Mouse (Mus musculus) brain, adult 2 months (tissue): ENCODE results near the gene Hist1h3f.
"Not testable (repeated sequence)": the region's sequence is repeated elsewhere in the genome, so short reads cannot be mapped to it uniquely, and the experiment has no call there.

Source experiments
- DNase-seq: peaks from one replicate; pipeline ENCODE4 v3.0.0; 2011; ENCODE audit warnings: low read depth, low spot score

Hist1h3f gene

DNA sequence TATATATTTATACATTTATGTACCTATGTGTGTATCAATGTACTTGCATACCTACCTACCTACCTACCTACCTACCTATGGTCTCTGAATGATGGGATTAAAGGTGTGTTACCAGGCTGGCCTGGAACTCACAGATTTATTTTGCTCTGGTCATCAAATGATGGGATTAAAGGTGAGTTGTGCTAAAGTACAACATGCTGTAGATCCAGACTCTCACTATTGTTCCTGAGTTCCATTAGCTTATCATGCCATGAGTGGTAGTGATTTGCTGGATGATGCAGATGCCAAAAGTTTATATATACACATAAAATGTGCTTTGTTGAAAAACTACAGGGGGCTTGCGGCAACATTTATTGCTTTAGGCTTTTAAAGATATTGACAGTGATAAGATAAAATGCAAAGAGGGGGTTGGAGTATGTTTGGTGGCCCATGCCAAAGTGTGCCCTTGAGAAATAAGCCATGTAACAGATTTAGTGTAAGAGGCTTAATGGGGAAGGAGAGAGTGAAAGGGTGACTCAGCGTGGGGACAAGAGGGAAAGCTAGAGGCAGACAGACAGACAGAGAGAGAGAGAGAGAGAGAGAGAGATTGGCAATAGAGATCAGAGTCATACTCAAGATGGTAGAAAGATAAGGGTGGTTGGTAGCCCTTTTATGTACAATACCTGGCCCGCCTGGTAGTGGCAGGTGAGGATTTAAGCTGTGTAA is 6.7 kb upstream of the Hist1h3f start:
- DNase-seq: no peak

DNA sequence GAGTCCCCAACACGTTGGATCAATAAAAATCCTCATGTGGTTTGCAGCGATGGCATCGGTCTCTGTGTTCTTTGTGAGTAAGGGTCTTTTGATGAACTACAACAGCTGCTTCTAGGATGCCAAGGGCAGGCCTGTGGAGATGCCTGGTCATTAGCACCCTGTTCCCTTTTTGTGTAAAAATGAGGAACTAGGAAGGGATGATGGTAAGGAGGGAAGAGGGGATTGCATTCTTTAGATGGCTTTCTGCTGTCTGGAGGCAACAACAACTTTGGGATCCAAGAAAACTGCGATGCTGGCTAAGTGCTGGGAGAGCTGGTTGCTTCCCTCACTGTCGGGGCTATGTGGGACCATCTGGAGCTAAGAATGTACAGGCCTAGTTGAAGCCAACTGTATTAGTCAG is 5.6 kb upstream of the Hist1h3f start:
- no peak for DNase-seq

DNA sequence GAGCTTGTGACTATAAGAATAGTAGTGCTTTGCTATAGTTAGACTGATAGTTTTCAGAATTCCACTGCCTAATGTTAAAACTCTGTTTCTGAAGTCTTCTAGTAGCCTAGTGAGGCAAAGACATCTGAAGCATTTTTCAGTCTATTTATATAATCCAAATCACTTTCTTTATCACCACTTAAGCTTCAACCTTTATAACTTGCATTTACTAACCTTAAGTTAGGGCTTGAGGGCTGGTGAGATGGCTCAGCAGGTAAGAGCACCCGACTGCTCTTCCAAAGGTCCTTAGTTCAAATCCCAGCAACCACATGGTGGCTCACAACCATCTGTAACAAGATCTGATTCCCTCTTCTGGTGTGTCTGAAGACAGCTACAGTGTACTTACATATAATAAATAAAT is 4.0 kb upstream of the Hist1h3f start:
- DNase-seq: not testable (repeated sequence)

DNA sequence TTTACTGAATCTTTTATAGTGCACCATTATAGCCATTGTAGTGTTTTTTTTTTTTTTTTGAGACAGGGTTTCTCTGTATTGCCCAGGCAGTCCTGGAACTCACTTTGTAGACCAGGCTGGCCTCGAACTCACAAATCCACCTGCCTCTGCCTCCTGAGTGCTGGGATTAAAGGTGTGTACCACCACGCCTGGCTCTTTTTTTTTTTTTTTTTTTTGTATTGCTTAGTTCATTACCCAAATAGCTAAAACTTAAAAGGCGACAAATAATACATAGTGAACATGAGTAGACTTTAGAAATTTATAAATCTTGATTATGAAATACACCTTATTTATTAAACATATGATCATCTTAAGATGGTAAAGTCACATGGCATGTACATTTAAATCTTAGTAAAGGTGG is 2.4 kb upstream of the Hist1h3f start:
- no peak for DNase-seq

DNA sequence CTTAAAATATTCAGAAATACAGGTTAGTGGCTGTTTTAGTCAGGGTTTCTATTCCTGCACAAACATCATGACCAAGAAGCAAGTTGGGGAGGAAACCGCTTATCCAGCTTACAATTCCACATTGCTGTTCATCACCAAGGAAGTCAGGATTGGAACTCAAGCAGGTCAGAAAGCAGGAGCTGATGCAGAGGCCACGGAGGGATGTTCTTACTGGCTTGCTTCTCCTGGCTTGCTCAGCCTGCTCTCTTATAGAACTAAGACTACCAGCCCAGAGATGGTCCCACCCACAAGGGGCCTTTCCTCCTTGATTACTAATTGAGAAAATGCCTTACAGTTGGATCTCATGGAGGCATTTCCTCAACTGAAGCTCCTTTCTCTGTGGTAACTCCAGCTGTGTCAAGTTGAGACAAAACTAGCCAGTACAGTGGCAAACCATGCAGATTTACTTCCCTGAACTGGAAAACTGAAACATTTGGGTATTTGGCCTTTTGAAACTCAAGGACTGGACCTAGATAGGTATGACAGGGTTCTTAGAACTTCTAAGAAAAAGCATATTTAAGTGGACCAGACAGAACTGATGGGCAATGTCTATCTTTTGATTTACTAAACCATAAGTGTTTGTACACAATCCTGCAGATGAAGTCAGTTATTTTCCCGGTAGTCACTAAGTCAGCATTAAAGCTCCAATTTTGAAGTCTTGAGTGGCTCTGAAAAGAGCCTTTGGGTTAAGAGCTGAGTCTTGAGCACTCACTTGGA is 1.4 kb upstream of the Hist1h3f start:
- DNase-seq: not testable (repeated sequence)

DNA sequence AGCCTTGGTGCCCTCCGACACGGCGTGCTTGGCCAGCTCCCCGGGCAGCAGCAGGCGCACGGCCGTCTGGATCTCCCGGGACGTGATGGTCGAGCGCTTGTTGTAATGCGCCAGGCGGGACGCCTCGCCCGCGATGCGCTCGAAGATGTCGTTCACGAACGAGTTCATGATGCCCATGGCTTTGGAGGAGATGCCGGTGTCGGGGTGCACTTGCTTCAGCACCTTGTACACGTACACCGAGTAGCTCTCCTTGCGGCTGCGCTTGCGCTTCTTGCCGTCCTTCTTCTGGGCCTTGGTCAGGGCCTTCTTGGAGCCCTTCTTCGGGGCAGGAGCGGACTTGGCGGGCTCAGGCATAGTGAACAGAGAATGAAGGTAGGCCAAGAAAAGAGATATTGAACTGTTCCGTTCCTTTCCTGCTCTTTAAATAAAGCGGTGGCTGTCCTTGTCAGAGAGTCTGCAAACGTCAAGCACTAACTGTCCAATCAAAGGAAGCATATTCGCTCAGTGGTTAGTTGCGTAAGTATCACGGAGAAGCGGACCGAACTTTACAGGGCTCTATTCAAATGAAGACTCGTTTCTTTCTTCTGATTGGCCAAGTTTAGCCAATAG is 749 bp upstream of the Hist1h3f start, which contains the start of gene Hist1h2bh:
TSS of gene Hist1h2bh (minus strand) at position 394 of the 609 bp plus-strand sequence.
- DNase-seq: peak; percentile 98

DNA sequence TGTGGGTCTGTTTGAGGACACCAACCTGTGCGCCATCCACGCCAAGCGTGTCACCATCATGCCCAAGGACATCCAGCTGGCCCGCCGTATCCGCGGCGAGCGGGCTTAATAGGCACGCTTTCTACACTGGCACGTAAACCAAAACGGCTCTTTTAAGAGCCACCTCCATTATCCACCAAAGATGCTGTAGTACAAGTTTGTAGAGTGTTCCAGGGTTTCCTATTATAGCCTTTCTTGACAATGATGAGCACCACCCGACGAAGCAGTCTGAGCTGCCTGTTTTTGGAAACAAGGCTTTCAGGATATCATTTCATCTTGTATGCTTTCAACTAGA is 902 bp downstream of the Hist1h3f start:
- DNase-seq: not testable (repeated sequence)

DNA sequence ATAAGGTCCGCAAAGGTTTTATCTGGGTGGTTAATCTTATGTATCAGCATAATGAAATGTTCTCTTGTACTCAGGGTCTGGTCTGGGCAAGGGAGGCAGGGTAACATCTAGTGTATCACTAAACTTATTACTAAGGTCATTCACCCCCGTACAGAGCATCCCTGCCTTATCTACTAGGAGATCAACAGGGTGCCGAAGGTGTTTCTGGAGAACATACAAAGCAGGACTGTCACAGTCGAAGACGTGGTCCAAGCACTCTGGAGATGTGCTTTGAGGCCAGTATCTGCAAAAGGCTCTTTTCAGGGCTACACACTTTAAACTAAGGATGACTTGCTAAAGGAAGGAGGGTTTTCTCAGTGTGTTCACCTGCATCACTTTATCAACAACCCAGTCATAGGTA is 2.8 kb downstream of the Hist1h3f start:
- no peak for DNase-seq

DNA sequence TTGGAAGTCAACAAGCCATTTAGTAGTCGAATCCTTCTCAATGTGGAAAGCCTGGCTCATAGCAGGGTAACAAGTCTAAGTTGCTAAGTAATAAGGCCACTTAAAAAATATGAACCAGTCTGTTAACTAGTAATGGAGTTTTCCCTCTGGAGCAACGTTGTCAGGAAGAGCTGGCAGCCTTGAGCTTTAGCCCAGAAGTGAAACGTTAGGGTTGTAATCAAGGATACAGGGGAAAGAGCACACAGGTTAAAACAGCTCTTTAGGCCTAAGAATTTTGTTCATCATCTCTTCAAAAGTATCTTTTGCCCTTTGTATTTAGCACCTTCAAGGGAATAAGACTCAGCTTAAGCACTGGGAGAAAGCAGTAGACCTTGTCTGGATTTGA is 6.9 kb downstream of the Hist1h3f start:
- no peak for DNase-seq

DNA sequence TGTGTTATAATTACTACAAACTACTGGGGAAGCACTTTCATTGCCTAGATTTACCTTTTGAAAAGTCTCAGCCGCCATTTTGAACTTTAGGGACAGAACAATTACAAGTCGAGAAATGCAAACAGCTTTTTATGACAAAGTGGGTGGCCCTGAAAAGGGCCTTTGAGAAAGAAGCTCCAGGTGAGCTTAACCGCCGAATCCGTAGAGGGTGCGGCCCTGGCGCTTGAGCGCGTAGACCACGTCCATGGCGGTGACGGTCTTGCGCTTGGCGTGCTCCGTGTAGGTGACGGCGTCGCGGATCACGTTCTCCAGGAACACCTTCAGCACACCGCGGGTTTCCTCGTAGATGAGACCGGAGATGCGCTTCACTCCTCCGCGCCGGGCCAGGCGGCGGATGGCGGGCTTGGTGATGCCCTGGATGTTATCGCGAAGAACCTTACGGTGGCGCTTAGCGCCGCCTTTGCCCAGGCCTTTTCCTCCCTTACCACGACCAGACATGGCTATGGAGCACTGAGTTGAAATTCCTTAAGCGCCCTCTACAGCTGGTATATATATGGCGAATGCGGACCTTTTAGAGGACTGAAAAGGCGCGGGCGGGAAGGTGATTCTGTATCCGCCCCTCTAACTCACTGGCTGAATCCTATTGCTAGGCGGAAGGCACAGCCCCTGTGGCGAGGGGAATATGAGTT is 7.4 kb downstream of the Hist1h3f start, which contains the start of gene Hist1h4f:
TSS of gene Hist1h4f (minus strand) at position 503 of the 689 bp plus-strand sequence.
- DNase-seq: peak; percentile 98

DNA sequence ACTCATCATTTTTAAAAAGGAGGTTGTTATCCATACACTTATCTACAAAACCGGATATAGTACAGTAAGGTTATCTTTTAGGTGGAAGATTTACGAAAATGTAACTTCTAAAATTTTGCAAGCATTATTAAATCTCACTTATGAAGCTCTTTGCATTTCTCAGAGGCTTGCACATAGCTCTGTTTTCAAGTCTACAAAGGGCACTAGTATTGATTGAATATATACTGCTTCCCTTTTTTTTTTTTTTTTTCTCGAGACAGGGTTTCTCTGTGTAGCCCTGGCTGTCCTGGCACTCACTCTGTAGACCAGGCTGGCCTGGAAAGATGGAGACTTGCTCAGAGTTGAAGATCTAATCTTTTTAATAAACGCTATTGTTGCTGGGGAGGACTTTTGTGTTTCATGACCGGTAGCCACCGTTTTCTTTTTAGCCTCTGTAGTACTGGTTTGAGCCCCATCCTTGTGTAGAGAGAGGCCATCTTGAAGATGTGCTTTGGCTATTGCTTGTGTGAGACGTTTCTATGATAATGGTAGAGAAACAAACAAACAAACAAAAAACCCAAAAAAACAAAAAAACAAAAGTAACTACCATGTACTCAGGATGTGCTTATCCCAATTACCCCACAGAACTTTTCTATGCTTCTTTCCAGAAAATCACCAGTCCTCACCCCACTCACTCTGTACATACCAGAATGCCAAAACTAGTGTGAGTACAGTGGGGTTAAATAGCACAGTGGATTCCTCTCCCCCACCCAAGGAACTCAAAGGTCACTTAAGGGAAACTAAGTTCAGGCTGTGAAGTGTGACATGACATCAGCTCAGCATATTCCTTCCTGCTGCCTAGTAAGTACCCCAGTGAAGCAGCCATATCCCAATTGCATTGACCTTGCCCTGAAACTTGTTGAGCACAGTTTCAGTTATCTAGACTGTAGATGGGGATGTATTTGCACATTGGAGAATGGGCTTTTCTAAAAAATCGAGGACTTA is 8.4 kb downstream of the Hist1h3f start:
- DNase-seq: no peak

DNA sequence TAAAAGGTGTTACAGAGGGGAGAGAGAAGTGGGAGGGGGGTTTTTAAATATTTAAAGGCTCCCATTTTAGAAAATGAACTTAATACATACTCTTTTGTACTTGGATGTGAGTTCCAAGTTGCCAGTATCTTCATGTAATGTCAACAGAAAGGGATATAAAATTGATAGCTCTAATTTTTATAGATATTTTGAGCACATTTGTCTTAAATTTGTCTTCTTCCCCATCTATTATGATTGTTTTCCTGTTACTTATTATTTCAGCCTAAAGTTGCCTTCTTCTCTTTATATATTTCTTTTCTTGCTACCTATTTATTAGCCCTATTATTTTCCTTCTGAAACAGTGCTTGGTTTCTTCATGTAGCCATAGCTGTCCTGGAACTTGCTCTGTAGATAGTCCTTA is 9.1 kb downstream of the Hist1h3f start, which contains the start of gene Hist1h1d:
TSS of gene Hist1h1d (plus strand) at position 301 of the 400 bp plus-strand sequence.
- no peak for DNase-seq

DNA sequence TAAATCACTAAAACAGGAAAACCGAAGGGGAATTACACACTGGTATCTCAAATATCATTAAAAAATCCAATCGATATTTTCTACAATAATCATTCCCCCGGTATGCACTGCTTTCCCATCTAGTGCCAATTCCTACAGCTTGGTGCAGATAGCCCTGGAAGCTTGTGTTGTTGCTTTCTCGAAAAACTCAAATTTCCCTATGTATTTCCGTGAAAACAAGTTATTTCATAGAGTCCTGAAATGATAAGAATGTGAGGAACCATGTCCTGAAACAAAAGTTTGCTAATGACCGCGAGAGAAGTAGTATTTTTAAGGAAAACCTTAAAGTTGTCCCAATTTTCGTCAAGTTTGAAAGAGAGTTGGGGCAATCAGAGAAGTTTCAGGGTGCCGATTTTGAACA is 10.5 kb downstream of the Hist1h3f start:
- no peak for DNase-seq

DNA sequence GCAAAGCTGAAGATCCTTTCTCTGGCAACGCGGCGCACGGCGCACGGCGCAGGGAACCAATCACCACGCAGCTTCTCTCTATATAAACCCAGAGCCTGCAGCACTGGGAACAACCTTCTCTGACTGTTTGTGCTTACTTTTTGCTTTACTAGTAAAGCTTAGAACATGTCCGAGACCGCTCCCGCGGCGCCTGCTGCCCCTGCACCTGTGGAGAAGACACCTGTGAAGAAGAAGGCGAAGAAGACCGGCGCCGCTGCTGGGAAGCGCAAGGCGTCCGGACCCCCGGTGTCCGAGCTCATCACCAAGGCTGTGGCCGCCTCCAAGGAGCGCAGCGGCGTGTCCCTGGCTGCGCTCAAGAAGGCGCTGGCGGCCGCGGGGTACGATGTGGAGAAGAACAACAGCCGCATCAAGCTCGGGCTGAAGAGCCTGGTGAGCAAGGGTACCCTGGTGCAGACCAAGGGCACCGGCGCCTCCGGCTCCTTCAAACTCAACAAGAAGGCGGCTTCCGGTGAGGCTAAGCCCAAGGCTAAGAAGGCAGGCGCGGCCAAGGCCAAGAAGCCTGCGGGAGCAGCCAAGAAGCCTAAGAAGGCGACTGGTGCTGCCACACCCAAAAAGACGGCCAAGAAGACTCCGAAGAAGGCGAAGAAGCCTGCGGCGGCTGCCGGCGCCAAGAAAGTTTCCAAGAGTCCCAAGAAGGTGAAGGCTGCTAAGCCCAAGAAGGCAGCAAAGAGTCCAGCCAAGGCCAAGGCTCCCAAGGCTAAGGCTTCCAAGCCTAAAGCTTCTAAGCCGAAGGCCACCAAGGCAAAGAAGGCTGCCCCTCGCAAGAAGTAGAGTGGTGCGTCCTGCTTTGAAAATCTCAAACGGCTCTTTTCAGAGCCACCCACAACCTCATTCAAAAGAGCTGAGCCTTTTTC is 11.3 kb downstream of the Hist1h3f start:
- peak; percentile 93 for DNase-seq

DNA sequence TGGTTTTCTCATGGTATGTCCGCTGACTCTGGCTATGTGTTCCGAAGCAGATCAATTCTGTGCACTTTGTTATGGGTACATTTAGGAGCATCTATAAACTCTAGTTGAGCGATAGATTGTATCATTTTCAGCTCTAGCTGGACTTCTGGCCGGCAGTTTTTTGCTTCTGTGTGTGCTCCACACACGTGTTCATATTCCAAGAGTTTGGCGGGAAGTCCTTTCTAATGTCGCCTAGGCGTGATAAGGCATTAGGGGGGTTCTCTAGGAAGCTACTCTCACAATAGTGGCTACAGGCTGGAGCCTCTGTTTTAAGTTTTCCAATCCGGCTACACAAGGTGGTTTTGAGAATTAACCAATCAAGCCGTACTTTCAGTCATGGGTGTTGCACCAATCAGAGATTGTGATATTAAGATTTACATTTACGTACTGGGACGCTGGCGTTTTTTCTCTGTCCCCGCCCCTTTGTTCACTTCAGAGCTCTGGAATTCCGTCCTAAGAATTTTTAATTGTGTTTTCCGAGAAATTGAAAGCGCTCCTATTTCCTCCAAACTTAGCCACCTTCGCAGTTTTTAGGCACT is 12.1 kb downstream of the Hist1h3f start:
- peak; percentile 97 for DNase-seq

DNA sequence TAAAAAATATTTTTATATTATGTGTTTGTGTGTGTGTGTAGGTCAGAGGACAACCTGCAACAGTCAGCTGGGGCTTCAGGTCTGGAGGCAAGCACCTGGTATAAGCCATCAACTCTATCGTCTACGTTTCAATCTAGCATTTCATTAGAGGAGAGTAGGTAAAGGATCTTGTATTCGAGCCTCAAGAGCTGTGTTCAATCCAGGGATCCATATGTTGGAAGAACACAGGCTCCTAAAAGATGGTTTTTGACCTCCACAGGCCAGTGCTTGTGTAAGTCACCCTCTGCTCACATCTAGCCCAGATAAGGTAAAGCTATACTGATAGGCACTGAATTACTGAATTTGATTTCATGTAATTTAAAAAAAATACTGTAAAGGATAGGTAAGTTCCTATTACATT is 13.1 kb downstream of the Hist1h3f start:
- DNase-seq: no peak

DNA sequence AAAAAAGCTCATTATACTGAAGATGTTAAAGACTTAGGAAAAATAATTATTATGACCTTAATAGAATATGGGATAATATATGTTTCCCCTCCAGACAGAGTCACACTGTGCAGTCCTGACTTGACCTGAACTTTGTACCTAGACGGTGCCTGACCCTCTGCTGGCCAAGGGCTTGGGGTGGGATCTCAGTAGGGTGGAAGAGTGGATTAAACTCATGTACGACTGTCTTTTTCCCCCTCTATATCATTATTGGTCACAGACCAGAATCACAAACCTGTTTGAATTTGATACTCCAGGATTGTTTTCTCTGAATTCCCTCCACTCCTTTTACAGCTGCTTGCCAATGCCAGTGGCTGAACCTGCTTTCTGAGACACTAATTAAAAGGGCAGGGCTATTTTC is 16.8 kb downstream of the Hist1h3f start:
- not testable (repeated sequence) for DNase-seq

DNA sequence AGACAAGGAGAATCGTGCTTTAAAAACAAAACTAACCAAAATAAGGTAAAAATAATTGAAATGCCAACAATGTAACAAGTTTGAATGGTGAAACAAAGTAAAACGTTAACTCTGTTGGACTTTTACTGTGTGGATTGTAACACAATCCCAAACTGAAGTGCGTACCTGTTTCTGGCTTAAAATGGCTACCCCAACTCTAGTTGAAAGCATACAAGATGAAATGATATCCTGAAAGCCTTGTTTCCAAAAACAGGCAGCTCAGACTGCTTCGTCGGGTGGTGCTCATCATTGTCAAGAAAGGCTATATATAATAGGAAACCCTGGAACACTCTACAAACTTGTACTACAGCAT is 17.7 kb downstream of the Hist1h3f start:
- not testable (repeated sequence) for DNase-seq

DNA sequence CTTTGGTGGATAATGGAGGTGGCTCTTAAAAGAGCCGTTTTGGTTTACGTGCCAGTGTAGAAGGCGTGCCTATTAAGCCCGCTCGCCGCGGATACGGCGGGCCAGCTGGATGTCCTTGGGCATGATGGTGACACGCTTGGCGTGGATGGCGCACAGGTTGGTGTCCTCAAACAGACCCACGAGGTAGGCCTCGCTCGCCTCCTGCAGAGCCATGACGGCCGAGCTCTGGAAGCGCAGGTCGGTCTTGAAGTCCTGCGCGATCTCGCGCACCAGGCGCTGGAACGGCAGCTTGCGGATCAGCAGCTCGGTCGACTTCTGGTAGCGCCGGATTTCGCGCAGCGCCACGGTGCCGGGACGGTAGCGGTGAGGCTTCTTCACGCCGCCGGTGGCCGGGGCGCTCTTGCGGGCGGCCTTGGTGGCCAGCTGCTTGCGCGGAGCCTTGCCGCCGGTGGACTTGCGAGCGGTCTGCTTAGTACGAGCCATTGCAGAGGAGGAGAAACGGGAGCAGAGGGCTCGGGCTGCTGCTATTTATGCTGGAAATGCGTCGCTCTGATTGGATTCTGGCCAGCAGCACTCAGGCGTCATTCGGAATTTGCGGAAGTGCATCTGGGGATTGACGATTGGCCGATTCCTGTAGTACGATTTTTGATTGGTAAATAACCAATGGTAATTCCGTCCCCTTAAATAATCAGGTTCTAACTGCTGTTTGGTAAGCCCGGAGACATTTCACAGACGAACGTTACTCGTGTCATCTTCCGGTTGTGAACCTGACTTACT is 18.2 kb downstream of the Hist1h3f start, which contains the start of gene Hist1h3e:
TSS of gene Hist1h3e (minus strand) at position 487 of the 777 bp plus-strand sequence.
- peak; percentile 99 for DNase-seq
